Mouse (Mus musculus) ES-E14 (cell line): ENCODE results near the gene Fam172a. TPM values are rescaled to one million over a fixed set of nuclear protein-coding genes. Genes with fewer than 3 reads are reported as not detected.

Experiments
- DNase-seq: peaks from one replicate; pipeline ENCODE4 v3.0.0-alpha.2; 2013; ENCODE audit warnings: low read depth, low spot score
- H3K27ac ChIP-seq: 2 replicates; pipeline ENCODE4 v1.5.1; 2012; ENCODE audit warnings: low read depth, mild to moderate bottlenecking, low read length, moderate library complexity, mixed read lengths; ENCODE audit not compliant: poor library complexity, insufficient read depth, severe bottlenecking
- H3K36me3 ChIP-seq: 2 replicates; pipeline ENCODE4 v1.6.1; 2012; ENCODE audit warnings: mild to moderate bottlenecking, low read length, moderate library complexity, mixed read lengths; ENCODE audit not compliant: control insufficient read depth, poor library complexity, insufficient read depth, severe bottlenecking
- H3K4me1 ChIP-seq, 2 experiments: fragments of 150-350 bp in 1 of 2; sonication (generic) in 1 of 2; 2 replicates each; pipeline ENCODE4 v1.6.1; 2012; ENCODE audit warnings: low read length in 2 of 2, mild to moderate bottlenecking in 1 of 2, mixed read lengths in 1 of 2; ENCODE audit not compliant: control insufficient read depth in 2 of 2, insufficient read depth in 2 of 2, poor library complexity in 1 of 2
- H3K4me3 ChIP-seq, 2 experiments: fragments of 150-350 bp in 1 of 2; sonication (generic) in 1 of 2; 2 replicates each; pipeline ENCODE4 v1.5.1; 2012; ENCODE audit warnings: low read length in 2 of 2, low read depth in 1 of 2, mild to moderate bottlenecking in 1 of 2, mixed read lengths in 1 of 2; ENCODE audit not compliant: insufficient read depth in 1 of 2, poor library complexity in 1 of 2, severe bottlenecking in 1 of 2
- H3K9ac ChIP-seq: 2 replicates; pipeline ENCODE4 v1.6.1; 2012; ENCODE audit warnings: low read depth, mild to moderate bottlenecking, low read length, mixed read lengths; ENCODE audit not compliant: poor library complexity, insufficient read depth, severe bottlenecking
- H3K9me3 ChIP-seq: fragments of 150-350 bp; sonication (generic); 2 replicates; pipeline ENCODE4 v1.6.1; 2012; ENCODE audit warnings: low read depth, mild to moderate bottlenecking, low read length; ENCODE audit not compliant: control insufficient read depth, insufficient read depth
- CHD2 ChIP-seq: IDR thresholded peaks from 2 replicates; pipeline ENCODE4 v1.6.1; 2014; ENCODE audit warnings: mild to moderate bottlenecking, low read depth, low read length, inconsistent platforms
- HCFC1 ChIP-seq: IDR thresholded peaks from 2 replicates; pipeline ENCODE4 v1.6.1; 2012; ENCODE audit warnings: low read length, inconsistent platforms, borderline replicate concordance; ENCODE audit not compliant: insufficient read depth
- MAFK ChIP-seq: IDR thresholded peaks from 2 replicates; pipeline ENCODE4 v1.6.1; 2014; ENCODE audit warnings: mild to moderate bottlenecking, low read depth, low read length, inconsistent platforms; ENCODE audit not compliant: insufficient read depth
- ZC3H11A ChIP-seq: IDR thresholded peaks from 2 replicates; pipeline ENCODE4 v1.6.1; 2012; ENCODE audit warnings: low read depth, mild to moderate bottlenecking, inconsistent platforms, low read length, borderline replicate concordance
- ZNF384 ChIP-seq: IDR thresholded peaks from 2 replicates; pipeline ENCODE4 v1.6.1; 2012; ENCODE audit warnings: low read depth, low read length, inconsistent platforms
- in situ Hi-C, 2 experiments: fragments of 600-800 bp; cut with MboI; formaldehyde crosslinking; loops; one replicate each; pipeline ENCODE4 v1.15.1; 2025; ENCODE audit warnings: low sequenced_read_pairs in 2 of 2, inconsistent platforms in 1 of 2; ENCODE audit not compliant: unreplicated experiment in 2 of 2
- total RNA-seq: library from RNA; depleted of rRNA; stranded (reverse); fragments of 300-350 nt; gene quantifications from 2 replicates; pipeline ENCODE4 v1.2.3, GENCODE M21; 2012

The Fam172a gene
- total RNA-seq, 1 experiment: 8.7 TPM

- H3K36me3 ChIP-seq: no peaks in the 10 kb centered on the region
- no peaks in the 10 kb centered on the region for H3K9me3 ChIP-seq
- H3K27ac ChIP-seq: no peak overlapping the region
- TF ChIP-seq HCFC1 (no peak), ZC3H11A (no peak)
- DNase-seq: no peak
- no peak overlapping the region for H3K4me3 ChIP-seq
- no peak overlapping the region for H3K9ac ChIP-seq
- in situ Hi-C loops: no loop called here
- no peaks in the 10 kb centered on the region for H3K4me1 ChIP-seq
Measured at GRCm38 (mm10) chr13:78099746-78100530, 398.1 kb downstream of the Fam172a start.

GRCm38 (mm10) chr13:78100664-78101063, 398.8 kb downstream of the Fam172a start:
- in situ Hi-C loops: no loop called here
- Histone ChIP-seq H3K27ac (no peak overlapping the region), H3K4me1 (no peaks in the 10 kb centered on the region), H3K36me3 (no peaks in the 10 kb centered on the region), H3K4me3 (no peak overlapping the region), H3K9ac (no peak overlapping the region), H3K9me3 (no peaks in the 10 kb centered on the region)
- DNase-seq: no peak
- TF ChIP-seq MAFK: no peak
- no peak for TF ChIP-seq HCFC1
- no peak for TF ChIP-seq CHD2
- no peak for TF ChIP-seq ZNF384
- TF ChIP-seq ZC3H11A: no peak

GRCm38 (mm10) chr13:78102337-78102736, 400.5 kb downstream of the Fam172a start:
- Histone ChIP-seq H3K4me1 (no peaks in the 10 kb centered on the region), H3K9me3 (no peaks in the 10 kb centered on the region)
- in situ Hi-C loops: no loop called here

GRCm38 (mm10) chr13:78104851-78105250, 403.0 kb downstream of the Fam172a start:
- Histone ChIP-seq H3K4me3 (no peak overlapping the region), H3K9ac (no peak overlapping the region), H3K27ac (no peak overlapping the region), H3K4me1 (no peaks in the 10 kb centered on the region), H3K9me3 (no peaks in the 10 kb centered on the region), H3K36me3 (no peaks in the 10 kb centered on the region)
- TF ChIP-seq CHD2: no peak
- TF ChIP-seq MAFK: no peak
- TF ChIP-seq ZNF384: no peak
- no peak for TF ChIP-seq HCFC1
- no peak for TF ChIP-seq ZC3H11A
- no peak for DNase-seq
- in situ Hi-C loops: no loop called here

More at GRCm38 (mm10) chr13:78102337-78102736, 400.5 kb downstream of the Fam172a start:
- Histone ChIP-seq H3K36me3 (no peaks in the 10 kb centered on the region), H3K27ac (no peak overlapping the region), H3K9ac (no peak overlapping the region), H3K4me3 (no peak overlapping the region)
- TF ChIP-seq ZC3H11A: no peak
- no peak for TF ChIP-seq ZNF384
- TF ChIP-seq MAFK: no peak
- no peak for TF ChIP-seq CHD2
- no peak for TF ChIP-seq HCFC1
- no peak for DNase-seq

- in situ Hi-C loops: no loop called here
- DNase-seq: no peak
- Histone ChIP-seq H3K36me3 (no peaks in the 10 kb centered on the region), H3K9ac (no peak overlapping the region), H3K27ac (no peak overlapping the region), H3K9me3 (no peaks in the 10 kb centered on the region), H3K4me1 (no peaks in the 10 kb centered on the region), H3K4me3 (no peak overlapping the region)
- TF ChIP-seq ZC3H11A (no peak), CHD2 (no peak), HCFC1 (no peak), MAFK (no peak), ZNF384 (no peak)
Measured at GRCm38 (mm10) chr13:78110648-78111047, 408.8 kb downstream of the Fam172a start.
